Mouse (Mus musculus) lung, embryonic 15.5 days (tissue): ENCODE measurements around the gene Usp8. TPM values are rescaled to one million over a fixed set of nuclear protein-coding genes. Genes with fewer than 3 reads are reported as not detected.

ENCODE experiments used
- ATAC-seq: fragments of 200-750 bp; cut with Nextera tagmentation; 2 replicates; pipeline ENCODE4 v1.8.0; 2017; ENCODE audit warnings: moderate number of reproducible peaks, borderline replicate concordance; ENCODE audit not compliant: low FRiP score, low TSS enrichment; ENCODE audit errors: extremely low read depth
- H3K27ac ChIP-seq: fragments of 300-500 bp; sonication (generic); 2 replicates; pipeline ENCODE4 v1.5.1; 2015; ENCODE audit warnings: moderate library complexity, mild to moderate bottlenecking, inconsistent platforms
- H3K27me3 ChIP-seq: fragments of 300-500 bp; sonication (generic); 2 replicates; pipeline ENCODE4 v1.6.1; 2015; ENCODE audit warnings: inconsistent platforms
- H3K36me3 ChIP-seq: fragments of 300-500 bp; sonication (generic); 2 replicates; pipeline ENCODE4 v1.6.1; 2015; ENCODE audit warnings: inconsistent platforms
- H3K4me1 ChIP-seq: fragments of 300-500 bp; sonication (generic); 2 replicates; pipeline ENCODE4 v1.6.1; 2015; ENCODE audit warnings: inconsistent platforms
- H3K4me2 ChIP-seq: fragments of 300-500 bp; sonication (generic); 2 replicates; pipeline ENCODE4 v1.6.1; 2015; ENCODE audit warnings: inconsistent platforms, mild to moderate bottlenecking, moderate library complexity
- H3K4me3 ChIP-seq: fragments of 300-500 bp; sonication (generic); 2 replicates; pipeline ENCODE4 v1.5.1; 2015; ENCODE audit warnings: mild to moderate bottlenecking, inconsistent platforms
- H3K9ac ChIP-seq: fragments of 300-500 bp; sonication (generic); 2 replicates; pipeline ENCODE4 v1.6.1; 2015; ENCODE audit warnings: inconsistent platforms
- H3K9me3 ChIP-seq: fragments of 300-500 bp; sonication (generic); 2 replicates; pipeline ENCODE4 v1.6.1; 2016; ENCODE audit warnings: inconsistent platforms
- WGBS: fragments of 180-500 bp; shearing (Covaris S2); methylation state at CpG from one replicate; pipeline ENCODE4 v1.1.7; 2015; 5-methylcytosine and 5-hydroxymethylcytosine counted together
- polyA plus RNA-seq: library from polyadenylated mRNA; unstranded; fragments of >200 nt; fragmentation: Nextera tagmentation; extraction: Ambion mirVana; gene quantifications from 2 replicates; pipeline ENCODE4 v1.2.1, GENCODE M21; 2015

Usp8 gene
- polyA plus RNA-seq, 1 experiment from 2014 or later = 44.1 TPM

- Histone ChIP-seq H3K9ac (no peak overlapping the region), H3K4me1 (no peaks in the 10 kb centered on the region), H3K36me3 (peaks cover 75% of the 10 kb centered on the region), H3K27ac (no peak overlapping the region), H3K9me3 (no peaks in the 10 kb centered on the region), H3K4me2 (no peak overlapping the region), H3K4me3 (no peak overlapping the region), H3K27me3 (no peaks in the 10 kb centered on the region)
- 95% methylated on average over 6 of the region's 6 CpGs for WGBS
- ATAC-seq = no peak
These were observed 48.5 kb downstream of the Usp8 start for GRCm38 (mm10) chr2:126755664-126756063.

- no peaks in the 10 kb centered on the region for H3K4me1 ChIP-seq
- no peak overlapping the region for H3K9ac ChIP-seq
- no peaks in the 10 kb centered on the region for H3K27me3 ChIP-seq
- no peak overlapping the region for H3K4me2 ChIP-seq
- ATAC-seq = no peak
- H3K36me3 ChIP-seq = peaks cover 76% of the 10 kb centered on the region
- H3K27ac ChIP-seq = no peak overlapping the region
- no peak overlapping the region for H3K4me3 ChIP-seq
- WGBS = 91% methylated on average over 7 of the region's 7 CpGs
- H3K9me3 ChIP-seq = no peaks in the 10 kb centered on the region
These were observed 52.2 kb downstream of the Usp8 start for GRCm38 (mm10) chr2:126759351-126759750.

GRCm38 (mm10) chr2:126765867-126766582 lies 58.9 kb downstream of the Usp8 start:
- Histone ChIP-seq H3K36me3 (peaks cover 18% of the 10 kb centered on the region; the same call in 1 of the 2 replicates), H3K9ac (no peak overlapping the region), H3K4me3 (no peak overlapping the region), H3K27ac (no peak overlapping the region), H3K9me3 (no peaks in the 10 kb centered on the region), H3K27me3 (no peaks in the 10 kb centered on the region), H3K4me2 (no peak overlapping the region), H3K4me1 (no peaks in the 10 kb centered on the region)
- WGBS = 39% methylated on average over 11 of the region's 11 CpGs
- ATAC-seq = no peak

- 95% methylated on average over 3 of the region's 3 CpGs for WGBS
These were observed 60.5 kb downstream of the Usp8 start for GRCm38 (mm10) chr2:126767599-126767998.

GRCm38 (mm10) chr2:126768194-126768593 lies 61.1 kb downstream of the Usp8 start:
- ATAC-seq = no peak
- WGBS = 61% methylated on average over 4 of the region's 4 CpGs

More at GRCm38 (mm10) chr2:126767599-126767998, 60.5 kb downstream of the Usp8 start:
- Histone ChIP-seq H3K9ac (no peak overlapping the region), H3K4me1 (no peaks in the 10 kb centered on the region), H3K4me3 (no peak overlapping the region), H3K27me3 (no peaks in the 10 kb centered on the region), H3K27ac (no peak overlapping the region), H3K9me3 (no peaks in the 10 kb centered on the region), H3K36me3 (peaks cover 2% of the 10 kb centered on the region; the same call in 1 of the 2 replicates), H3K4me2 (no peak overlapping the region)
- no peak for ATAC-seq

GRCm38 (mm10) chr2:126769431-126770181 lies 62.5 kb downstream of the Usp8 start:
- Histone ChIP-seq H3K27me3 (no peaks in the 10 kb centered on the region), H3K36me3 (no peaks in the 10 kb centered on the region), H3K9me3 (no peaks in the 10 kb centered on the region), H3K4me3 (no peak overlapping the region), H3K27ac (no peak overlapping the region), H3K4me2 (no peak overlapping the region), H3K9ac (no peak overlapping the region), H3K4me1 (no peaks in the 10 kb centered on the region)
- 60% methylated on average over 19 of the region's 19 CpGs for WGBS
- ATAC-seq = no peak

More at GRCm38 (mm10) chr2:126768194-126768593, 61.1 kb downstream of the Usp8 start:
- Histone ChIP-seq H3K36me3 (no peaks in the 10 kb centered on the region), H3K4me2 (no peak overlapping the region), H3K4me1 (no peaks in the 10 kb centered on the region), H3K27ac (no peak overlapping the region), H3K27me3 (no peaks in the 10 kb centered on the region), H3K9me3 (no peaks in the 10 kb centered on the region), H3K4me3 (no peak overlapping the region), H3K9ac (no peak overlapping the region)

GRCm38 (mm10) chr2:126772217-126772616 lies 65.1 kb downstream of the Usp8 start:
- 84% methylated on average over 5 of the region's 5 CpGs for WGBS
- Histone ChIP-seq H3K27me3 (no peaks in the 10 kb centered on the region), H3K4me2 (no peak overlapping the region), H3K4me1 (no peaks in the 10 kb centered on the region), H3K36me3 (no peaks in the 10 kb centered on the region), H3K27ac (no peak overlapping the region), H3K9ac (no peak overlapping the region), H3K9me3 (no peaks in the 10 kb centered on the region), H3K4me3 (no peak overlapping the region)
- no peak for ATAC-seq

GRCm38 (mm10) chr2:126775951-126776350 lies 68.8 kb downstream of the Usp8 start:
- WGBS = 62% methylated on average over 4 of the region's 4 CpGs
- Histone ChIP-seq H3K9me3 (no peaks in the 10 kb centered on the region), H3K4me2 (no peak overlapping the region), H3K4me1 (no peaks in the 10 kb centered on the region), H3K4me3 (no peak overlapping the region), H3K27ac (no peak overlapping the region), H3K9ac (no peak overlapping the region), H3K27me3 (no peaks in the 10 kb centered on the region), H3K36me3 (no peaks in the 10 kb centered on the region)
- ATAC-seq = no peak

GRCm38 (mm10) chr2:126776416-126776815 lies 69.3 kb downstream of the Usp8 start:
- no peak for ATAC-seq
- H3K9me3 ChIP-seq = no peaks in the 10 kb centered on the region
- WGBS = 21% methylated on average over 1 of the region's 1 CpGs
- H3K9ac ChIP-seq = no peak overlapping the region
- H3K4me3 ChIP-seq = no peak overlapping the region
- H3K36me3 ChIP-seq = no peaks in the 10 kb centered on the region
- no peaks in the 10 kb centered on the region for H3K4me1 ChIP-seq
- no peaks in the 10 kb centered on the region for H3K27me3 ChIP-seq
- no peak overlapping the region for H3K4me2 ChIP-seq
- H3K27ac ChIP-seq = no peak overlapping the region

GRCm38 (mm10) chr2:126778806-126779205 lies 71.7 kb downstream of the Usp8 start:
- Histone ChIP-seq H3K27me3 (no peaks in the 10 kb centered on the region), H3K9me3 (no peaks in the 10 kb centered on the region), H3K27ac (no peak overlapping the region), H3K4me3 (no peak overlapping the region), H3K4me2 (no peak overlapping the region), H3K4me1 (no peaks in the 10 kb centered on the region), H3K9ac (no peak overlapping the region), H3K36me3 (no peaks in the 10 kb centered on the region)
- no peak for ATAC-seq
- WGBS = 74% methylated on average over 4 of the region's 4 CpGs

GRCm38 (mm10) chr2:126780286-126780685 lies 73.2 kb downstream of the Usp8 start:
- Histone ChIP-seq H3K9me3 (no peaks in the 10 kb centered on the region), H3K36me3 (no peaks in the 10 kb centered on the region), H3K9ac (no peak overlapping the region), H3K4me1 (no peaks in the 10 kb centered on the region), H3K4me2 (no peak overlapping the region), H3K4me3 (no peak overlapping the region), H3K27me3 (no peaks in the 10 kb centered on the region), H3K27ac (no peak overlapping the region)
- ATAC-seq = no peak
- WGBS = 84% methylated on average over 10 of the region's 10 CpGs

- H3K27ac ChIP-seq = no peak overlapping the region
- H3K9me3 ChIP-seq = no peaks in the 10 kb centered on the region
- H3K4me2 ChIP-seq = no peak overlapping the region
- no peaks in the 10 kb centered on the region for H3K4me1 ChIP-seq
- ATAC-seq = no peak
- no peaks in the 10 kb centered on the region for H3K27me3 ChIP-seq
- no peaks in the 10 kb centered on the region for H3K36me3 ChIP-seq
- no peak overlapping the region for H3K4me3 ChIP-seq
- 90% methylated on average over 1 of the region's 1 CpGs for WGBS
- H3K9ac ChIP-seq = no peak overlapping the region
These were observed 74.3 kb downstream of the Usp8 start for GRCm38 (mm10) chr2:126781478-126781877.
